Mouse (Mus musculus) small intestine, adult 10 weeks (tissue): Measurements from ENCODE around the gene Erich6b. TPM values are rescaled to one million over a fixed set of nuclear protein-coding genes. Genes with fewer than 3 reads are reported as not detected.

Source experiments
- polyA plus RNA-seq: library from polyadenylated mRNA; stranded (reverse); fragments of 350-450 nt; fragmentation: Illumina TruSeq; extraction: RNeasy Lipid Tissue Mini Kit (QIAGEN cat#74804); gene quantifications from one replicate; pipeline ENCODE4 v1.2.3, GENCODE M21; 2014; ENCODE audit warnings: low replicate concordance

Gene Erich6b
- polyA plus RNA-seq: not detected

DNA sequence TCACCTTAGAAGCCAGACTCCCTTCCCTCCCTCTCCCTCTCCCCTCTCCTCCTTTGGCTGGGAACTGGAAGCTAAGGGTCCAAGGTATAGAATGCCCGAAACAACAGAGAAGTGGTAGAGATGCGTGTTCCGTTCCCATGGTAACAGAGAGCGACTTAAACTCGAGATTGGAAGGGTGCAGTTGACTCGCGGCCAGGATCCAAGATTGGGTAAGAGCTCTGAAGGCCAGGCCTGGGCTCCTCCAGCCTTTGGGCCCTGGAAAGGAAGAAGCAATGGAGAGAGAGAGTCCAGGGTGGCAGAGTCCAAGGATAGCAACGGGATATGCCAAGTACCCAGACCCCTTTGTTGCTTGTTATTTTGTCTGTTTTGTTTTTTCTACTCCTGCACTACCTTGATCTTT, at the start of gene Erich6b:
Gene Erich6b (plus strand): TSS at position 180 of the 400 bp plus-strand sequence.

GRCm38 (mm10) chr14:75592978-75593377, 49.1 kb upstream of the Erich6b start, which contains the start of gene Spert:
Spert (minus strand) TSS chr14:75593116.

Other genes with a start within 250 kb of the Erich6b start
- not detected for gene Siah3, start 186.3 kb upstream of the Erich6b start, polyA plus RNA-seq
- not detected for gene Spert, start 49.1 kb upstream of the Erich6b start, polyA plus RNA-seq
- gene Cog3, start 112.3 kb downstream of the Erich6b start, polyA plus RNA-seq: 27.7 TPM
- gene Slc25a30, start 144.8 kb downstream of the Erich6b start, polyA plus RNA-seq: 8.4 TPM
- 13,192 TPM for gene Tpt1, start 202.8 kb downstream of the Erich6b start, polyA plus RNA-seq